Mouse (Mus musculus) liver, embryonic 14.5 days (tissue): ENCODE measurements at regions not wholly inside any gene's neighbourhood (a gene's known extent, or its start where the extent isn't known, plus 50 kb on each side); places are given as distances from the start of the nearest gene placed in this dataset.

Experiments
- CTCF ChIP-seq: IDR thresholded peaks from 2 replicates; pipeline ENCODE4 v1.5.1; 2016; ENCODE audit warnings: antibody characterized with exemption, low read depth, control low read depth
- EP300 ChIP-seq: IDR thresholded peaks from 2 replicates; pipeline ENCODE4 v1.6.1; 2016; ENCODE audit warnings: antibody characterized with exemption, low read depth

- TF ChIP-seq CTCF (no peak), EP300 (no peak)
These were observed 135.4 kb upstream of the Ptbp2 start for GRCm38 (mm10) chr3:119919501-119920141.
